Mouse (Mus musculus) cerebellum, adult 8-10 months (tissue): ENCODE results near the gene Gm49388.
A peak's percentile ranks its signal among the peaks of the same experiment; 100 is the strongest.
"Not testable (repeated sequence)": the region's sequence is repeated elsewhere in the genome, so short reads cannot be mapped to it uniquely, and the experiment has no call there.

Source experiments
- DNase-seq: peaks from one replicate; pipeline ENCODE4 v3.0.0; 2022

Gene Gm49388

DNA sequence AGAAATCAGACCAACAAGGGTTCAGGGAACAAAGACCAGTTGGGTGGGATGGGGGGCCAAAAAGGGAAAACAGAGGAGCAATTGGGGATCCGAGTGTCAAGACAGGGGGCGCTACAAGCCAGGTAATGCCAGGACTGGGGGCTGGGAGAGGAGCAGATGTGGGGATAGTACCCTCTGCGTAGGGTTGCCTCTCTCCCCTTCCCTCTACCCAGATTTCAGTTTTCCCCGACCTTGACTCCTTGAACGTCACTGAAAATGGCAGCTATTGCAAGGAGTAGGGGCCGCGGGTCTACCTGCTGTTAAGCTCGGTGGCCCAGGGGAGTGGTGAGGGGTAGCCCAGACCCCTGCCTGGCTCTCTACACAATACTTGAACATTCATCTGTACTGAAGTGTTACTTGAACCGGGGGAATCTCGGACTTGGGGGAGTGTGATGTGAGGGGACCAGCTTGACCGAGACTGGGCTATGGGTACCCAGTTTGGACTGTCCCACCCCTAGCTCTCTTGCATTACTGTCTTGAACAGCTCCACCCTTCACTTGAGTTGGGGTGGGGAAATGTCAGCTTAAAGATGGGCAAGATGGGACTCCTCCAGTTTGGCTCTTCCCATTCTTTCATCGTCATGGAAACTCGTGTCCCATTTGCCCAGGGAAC lies 16.9 kb upstream of the Gm49388 start:
- DNase-seq, result no peak

DNA sequence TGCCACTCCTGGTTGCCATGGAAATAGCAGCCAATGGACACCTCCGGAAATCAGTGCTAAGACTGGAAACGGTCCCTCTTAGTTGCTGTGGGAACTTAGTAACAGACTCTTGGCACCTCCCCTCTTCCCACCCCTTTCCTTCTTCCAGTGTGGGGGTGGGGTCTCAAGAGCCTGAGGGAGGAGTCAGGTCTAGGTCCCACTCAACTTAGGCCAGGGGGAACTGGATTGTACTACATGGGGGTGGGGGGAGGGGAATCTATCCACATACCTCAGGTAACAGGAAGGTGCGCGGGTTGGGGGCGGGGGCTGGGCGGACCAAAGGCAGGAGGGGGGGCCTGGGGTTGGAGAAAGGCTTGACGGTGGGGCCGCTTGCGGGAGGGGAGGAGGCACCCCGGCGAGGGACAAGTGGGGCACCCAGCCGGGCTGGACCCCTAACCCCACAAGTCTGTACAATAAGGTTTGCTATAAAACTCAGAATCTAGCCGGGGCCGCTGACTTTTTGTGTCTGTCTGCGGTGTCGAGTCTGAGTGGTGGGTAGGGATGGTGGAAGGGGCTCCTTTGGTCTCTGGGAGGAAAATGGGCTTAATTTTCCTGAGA lies 16.3 kb upstream of the Gm49388 start:
- DNase-seq, result peak; percentile 87

GRCm38 (mm10) chr7:127769651-127770038 lies 15.8 kb upstream of the Gm49388 start, which contains the start of gene Orai3:
Gene Orai3, plus strand, starts transcription at chr7:127769815.
- peak; percentile 72 for DNase-seq

- peak; percentile 24 for DNase-seq
Observed at GRCm38 (mm10) chr7:127770039-127770905, 15.1 kb upstream of the Gm49388 start.

GRCm38 (mm10) chr7:127771262-127771661 lies 14.1 kb upstream of the Gm49388 start:
- peak; percentile 30 for DNase-seq

DNA sequence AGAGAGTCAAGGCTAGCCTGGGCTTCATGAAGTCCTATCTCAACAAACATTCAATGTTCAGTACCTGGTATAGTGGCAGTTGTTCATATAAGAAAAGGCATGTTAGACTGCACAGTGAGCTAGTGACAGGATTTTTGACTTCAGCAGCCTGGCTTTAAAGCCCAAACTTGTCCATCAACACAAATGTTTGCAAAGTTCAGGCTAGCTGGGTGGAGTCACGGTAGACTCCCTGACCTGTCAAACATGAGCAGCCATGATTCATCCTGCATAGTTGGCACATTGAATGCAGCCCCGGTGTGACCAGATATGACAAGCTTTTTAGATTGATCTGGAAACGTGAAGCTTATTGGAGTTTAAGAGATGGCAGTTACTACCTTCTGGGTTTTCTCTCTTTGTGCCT lies 13.3 kb upstream of the Gm49388 start:
- no peak for DNase-seq

GRCm38 (mm10) chr7:127772557-127772956 lies 12.9 kb upstream of the Gm49388 start:
- no peak for DNase-seq

GRCm38 (mm10) chr7:127773664-127774384 lies 11.6 kb upstream of the Gm49388 start:
- DNase-seq, result peak; percentile 78

- DNase-seq, result not testable (repeated sequence)
Observed at GRCm38 (mm10) chr7:127775837-127776236, 9.6 kb upstream of the Gm49388 start.

- DNase-seq, result peak; percentile 91
Observed at GRCm38 (mm10) chr7:127776426-127776825, 9.0 kb upstream of the Gm49388 start, which contains the start of gene Setd1a. Gene Setd1a, plus strand, starts transcription at chr7:127776670.

DNA sequence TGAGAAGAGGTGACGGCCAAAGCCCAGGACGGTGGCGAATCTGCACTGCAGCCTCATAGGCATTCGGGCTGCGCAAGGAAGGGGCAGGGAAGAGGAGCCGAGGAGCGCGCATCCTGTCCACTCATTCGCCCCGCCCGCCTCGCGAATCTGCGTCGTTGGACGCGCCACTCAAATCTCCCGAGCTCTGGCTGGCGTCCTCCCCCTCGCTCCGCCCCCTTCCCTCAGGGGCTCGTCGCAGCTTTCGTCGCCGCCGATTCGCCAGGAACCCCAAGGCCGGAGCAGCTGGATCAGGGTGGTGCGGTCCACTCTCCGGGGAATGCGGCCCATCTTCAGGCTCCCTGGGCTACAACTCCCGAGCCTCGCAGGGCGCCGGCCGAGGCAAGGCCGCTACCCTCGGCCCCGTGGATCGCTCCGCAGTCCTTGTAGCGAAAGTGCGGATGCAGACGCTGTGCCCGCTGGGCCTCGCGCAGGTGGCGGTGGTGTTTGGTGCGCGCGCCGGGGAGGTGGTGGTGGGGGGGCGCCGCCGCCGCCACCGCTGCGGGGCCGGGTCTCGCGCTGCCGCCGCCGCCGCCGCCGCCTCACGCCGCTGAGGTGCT lies 8.4 kb upstream of the Gm49388 start:
- peak; percentile 98 for DNase-seq

DNA sequence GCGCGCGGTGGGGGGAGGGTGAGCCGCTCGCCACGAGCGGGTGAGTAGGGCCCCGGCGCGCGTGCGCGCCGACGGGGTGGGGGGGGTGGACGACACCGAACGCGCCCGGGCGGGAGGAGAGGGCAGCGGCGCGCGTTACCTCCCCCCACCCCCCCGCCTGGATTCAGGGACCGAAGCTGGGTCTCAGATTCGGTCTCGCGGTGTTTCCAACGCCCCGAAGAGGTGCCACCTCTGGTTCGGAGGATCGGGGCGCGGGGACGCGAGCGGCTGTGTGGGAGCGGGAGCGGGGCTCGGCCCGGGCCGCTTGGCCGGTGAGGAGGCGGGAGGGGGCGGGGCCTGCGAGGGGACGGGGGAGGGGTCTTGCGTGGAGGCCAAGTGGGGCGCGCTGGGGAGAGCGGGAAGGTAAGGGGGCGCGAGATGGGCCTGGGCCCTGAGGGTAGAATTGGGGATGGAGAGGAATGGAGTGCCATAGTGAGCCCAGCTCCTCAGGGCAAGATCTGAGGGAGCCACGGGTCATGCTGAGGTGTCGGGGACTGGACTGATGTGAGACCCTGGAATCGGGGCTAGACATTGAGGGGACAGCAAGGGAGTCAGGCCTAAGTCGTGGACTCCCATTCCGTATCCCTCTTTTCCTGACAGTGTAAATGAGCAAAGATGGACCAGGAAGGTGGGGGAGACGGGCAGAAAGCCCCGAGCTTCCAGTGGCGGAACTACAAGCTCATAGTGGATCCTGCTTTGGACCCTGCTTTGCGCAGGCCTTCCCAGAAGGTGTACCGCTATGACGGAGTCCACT lies 7.7 kb upstream of the Gm49388 start:
- peak; percentile 60 for DNase-seq

GRCm38 (mm10) chr7:127778350-127778749 lies 7.1 kb upstream of the Gm49388 start:
- DNase-seq, result peak; percentile 43

DNA sequence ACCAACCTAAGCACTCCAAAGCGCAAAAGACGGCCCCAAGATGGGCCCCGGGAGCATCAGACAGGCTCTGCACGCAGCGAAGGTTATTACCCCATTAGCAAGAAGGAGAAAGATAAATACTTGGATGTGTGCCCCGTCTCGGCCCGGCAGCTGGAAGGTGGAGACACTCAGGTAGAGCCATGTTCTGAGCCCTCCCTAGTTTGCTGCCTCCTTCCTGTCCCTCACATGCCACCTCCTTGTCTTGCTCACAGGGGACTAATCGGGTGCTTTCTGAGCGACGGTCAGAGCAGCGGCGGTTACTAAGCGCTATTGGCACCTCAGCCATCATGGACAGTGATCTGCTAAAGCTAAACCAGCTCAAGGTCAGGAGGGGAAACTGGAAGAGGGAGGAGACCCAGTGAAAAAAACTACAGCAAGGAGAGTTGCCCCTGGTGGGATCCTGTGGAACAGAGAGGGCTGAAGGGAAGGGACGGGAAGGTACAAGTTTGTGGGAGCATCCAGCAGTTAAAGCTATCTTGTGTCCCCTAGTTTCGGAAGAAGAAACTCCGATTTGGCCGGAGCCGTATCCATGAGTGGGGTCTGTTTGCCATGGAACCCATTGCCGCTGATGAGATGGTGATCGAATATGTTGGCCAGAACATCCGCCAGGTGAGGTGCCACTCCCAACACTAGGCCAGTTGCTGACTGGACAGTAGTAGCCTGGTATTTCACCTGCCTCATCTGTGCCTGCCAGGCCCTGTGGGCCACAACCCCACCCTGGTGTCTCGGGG lies 11.9 kb downstream of the Gm49388 start:
- no peak for DNase-seq

DNA sequence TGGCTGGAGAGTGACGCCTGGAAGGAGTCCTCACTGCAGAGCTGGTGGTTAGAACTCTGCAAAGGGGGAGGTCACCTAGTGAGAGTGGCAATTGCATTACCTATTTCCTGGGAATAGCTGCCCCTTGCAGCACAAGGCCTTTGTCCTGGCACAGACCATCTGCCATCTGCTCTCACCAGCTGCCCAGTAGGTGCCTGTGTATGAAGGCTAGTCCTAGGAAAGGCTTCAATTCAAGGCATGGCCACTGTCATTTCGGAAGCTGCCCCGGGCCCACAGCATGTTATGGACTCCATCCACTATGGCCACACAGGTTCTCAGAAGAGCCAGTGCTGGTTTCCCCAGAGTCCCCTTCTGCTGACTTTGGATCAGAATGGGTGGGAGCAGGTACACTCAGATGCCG lies 13.2 kb downstream of the Gm49388 start:
- DNase-seq, result peak; percentile 94

GRCm38 (mm10) chr7:127799211-127799610 lies 13.8 kb downstream of the Gm49388 start:
- no peak for DNase-seq

GRCm38 (mm10) chr7:127799738-127800137 lies 14.3 kb downstream of the Gm49388 start:
- DNase-seq, result no peak

- DNase-seq, result peak; percentile 88
Observed at GRCm38 (mm10) chr7:127800435-127801009, 15.1 kb downstream of the Gm49388 start, which contains the start of gene Hsd3b7. Gene Hsd3b7, plus strand, starts transcription at chr7:127800604.

GRCm38 (mm10) chr7:127801010-127801621 lies 15.7 kb downstream of the Gm49388 start:
- DNase-seq, result peak; percentile 65

DNA sequence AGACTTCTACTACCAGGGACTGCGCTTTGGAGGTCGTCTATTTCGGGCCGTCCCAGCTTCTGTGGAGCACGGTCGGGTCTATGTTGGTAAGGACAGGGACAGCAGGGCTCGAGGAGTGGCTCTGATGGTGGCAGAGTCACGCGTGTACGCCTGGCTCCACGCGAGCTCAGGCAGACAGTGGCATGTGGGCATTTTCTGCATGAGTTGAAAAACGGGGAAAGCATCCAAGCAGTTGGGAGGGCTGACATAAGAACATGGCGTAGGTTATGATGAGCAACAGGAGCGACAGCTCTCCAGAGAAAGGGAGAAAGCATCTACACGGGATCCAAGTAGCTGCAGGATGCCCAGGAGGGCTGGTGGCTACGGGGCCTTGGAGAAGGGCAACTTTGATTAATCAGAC lies 16.9 kb downstream of the Gm49388 start:
- DNase-seq, result peak; percentile 83
